Mouse (Mus musculus) cerebellum, adult 2 months (tissue): ENCODE data around the gene Map3k7.

ENCODE experiments used
- CTCF ChIP-seq: fragments of 200-500 bp; IDR thresholded peaks from 2 replicates; pipeline ENCODE4 v1.5.1; 2011; ENCODE audit warnings: low read depth, mild to moderate bottlenecking, control low read depth, low read length, moderate library complexity, borderline replicate concordance; ENCODE audit not compliant: insufficient read depth
- POLR2A ChIP-seq: fragments of 200-500 bp; IDR thresholded peaks from 2 replicates; pipeline ENCODE4 v1.6.1; 2011; ENCODE audit warnings: low read length, control low read depth, borderline replicate concordance; ENCODE audit not compliant: insufficient read depth

- TF ChIP-seq CTCF (no peak), POLR2A (no peak)
These were observed 11.5 kb downstream of the Map3k7 start for GRCm38 (mm10) chr4:31975260-31975950.
